Mouse (Mus musculus): Measurements from ENCODE around the gene Med20. TPM values are rescaled to one million over a fixed set of nuclear protein-coding genes. Genes with fewer than 3 reads are reported as not detected.

Gene Med20
- polyA plus RNA-seq, 1 experiment from 2014 or later: 44.8 TPM

GRCm38 (mm10) chr17:47664474-47664873, 53.1 kb downstream of the Med20 start:
- no peaks in the 10 kb centered on the region for H3K36me3 ChIP-seq (ENCODE audit: control insufficient read depth, insufficient read depth, low read length)
- no peak overlapping the region for H3K27ac ChIP-seq (ENCODE audit: low read depth, low read length)
- 87% methylated on average over 7 of the region's 7 CpGs for WGBS
- H3K4me1 ChIP-seq (replicated peaks; ENCODE audit: control insufficient read depth, insufficient read depth, low read length): no peaks in the 10 kb centered on the region
- ATAC-seq (ENCODE audit: low FRiP score) (no peak), DNase-seq (ENCODE audit: low spot score) (no peak)
- H3K4me3 ChIP-seq (ENCODE audit: low read depth, low read length): no peak overlapping the region
- no peak overlapping the region for H3K9ac ChIP-seq (ENCODE audit: low read depth, low read length)
- no peaks in the 10 kb centered on the region for H3K27me3 ChIP-seq (ENCODE audit: control insufficient read depth, insufficient read depth, low read length)
- no peaks in the 10 kb centered on the region for H3K9me3 ChIP-seq (ENCODE audit: control insufficient read depth, low read length)
- H3K4me2 ChIP-seq (replicated peaks; ENCODE audit: low read depth, low read length): no peak overlapping the region

- H3K4me2 ChIP-seq (replicated peaks; ENCODE audit: low read depth, low read length): no peak overlapping the region
- H3K9me3 ChIP-seq (ENCODE audit: control insufficient read depth, low read length): no peaks in the 10 kb centered on the region
- no peak overlapping the region for H3K27ac ChIP-seq (ENCODE audit: low read depth, low read length)
- DNase-seq (ENCODE audit: low spot score) (no peak), ATAC-seq (ENCODE audit: low FRiP score) (no peak)
- H3K36me3 ChIP-seq (ENCODE audit: control insufficient read depth, insufficient read depth, low read length): no peaks in the 10 kb centered on the region
- WGBS: 79% methylated on average over 4 of the region's 4 CpGs
- no peak overlapping the region for H3K4me3 ChIP-seq (ENCODE audit: low read depth, low read length)
- peaks cover 7% of the 10 kb centered on the region; the same call in 1 of the 2 replicates for H3K27me3 ChIP-seq (ENCODE audit: control insufficient read depth, insufficient read depth, low read length)
- no peak overlapping the region for H3K9ac ChIP-seq (ENCODE audit: low read depth, low read length)
- H3K4me1 ChIP-seq (replicated peaks; ENCODE audit: control insufficient read depth, insufficient read depth, low read length): peaks cover 9% of the 10 kb centered on the region
Measured at GRCm38 (mm10) chr17:47669166-47669565, 57.8 kb downstream of the Med20 start.

GRCm38 (mm10) chr17:47671988-47672310, 60.6 kb downstream of the Med20 start:
- Histone ChIP-seq H3K4me3 (ENCODE audit: low read depth, low read length) (peak overlapping the region; percentile 35), H3K27me3 (ENCODE audit: control insufficient read depth, insufficient read depth, low read length) (peaks cover 7% of the 10 kb centered on the region; the same call in 1 of the 2 replicates), H3K27ac (ENCODE audit: low read depth, low read length) (no peak overlapping the region), H3K9ac (ENCODE audit: low read depth, low read length) (peak overlapping the region; percentile 59), H3K36me3 (ENCODE audit: control insufficient read depth, insufficient read depth, low read length) (no peaks in the 10 kb centered on the region), H3K4me1 (replicated peaks; ENCODE audit: control insufficient read depth, insufficient read depth, low read length) (peaks cover 9% of the 10 kb centered on the region), H3K4me2 (replicated peaks; ENCODE audit: low read depth, low read length) (peak overlapping the region; percentile 78), H3K9me3 (ENCODE audit: control insufficient read depth, low read length) (no peaks in the 10 kb centered on the region)
- DNase-seq (ENCODE audit: low spot score) (no peak), ATAC-seq (ENCODE audit: low FRiP score) (peak; percentile 44; the same call in 1 of the 2 replicates)
- WGBS: 12% methylated on average over 14 of the region's 14 CpGs

GRCm38 (mm10) chr17:47672311-47673111, 61.1 kb downstream of the Med20 start:
- DNase-seq (ENCODE audit: low spot score) (peak; percentile 78), ATAC-seq (ENCODE audit: low FRiP score) (peak; percentile 71)
- peak overlapping the region; percentile 35 for H3K4me3 ChIP-seq (ENCODE audit: low read depth, low read length)
- peak overlapping the region; percentile 78 for H3K4me2 ChIP-seq (replicated peaks; ENCODE audit: low read depth, low read length)
- H3K4me1 ChIP-seq (replicated peaks; ENCODE audit: control insufficient read depth, insufficient read depth, low read length): peaks cover 9% of the 10 kb centered on the region
- H3K27me3 ChIP-seq (ENCODE audit: control insufficient read depth, insufficient read depth, low read length): peaks cover 7% of the 10 kb centered on the region; the same call in 1 of the 2 replicates
- H3K9me3 ChIP-seq (ENCODE audit: control insufficient read depth, low read length): no peaks in the 10 kb centered on the region
- H3K36me3 ChIP-seq (ENCODE audit: control insufficient read depth, insufficient read depth, low read length): no peaks in the 10 kb centered on the region
- peak overlapping the region; percentile 59 for H3K9ac ChIP-seq (ENCODE audit: low read depth, low read length)
- WGBS: 4% methylated on average over 64 of the region's 68 CpGs
- H3K27ac ChIP-seq (ENCODE audit: low read depth, low read length): no peak overlapping the region

Other genes with a start within 250 kb of the Med20 start
- gene Mrps10, start 242.7 kb upstream of the Med20 start, polyA plus RNA-seq (2014; fragmentation: Nextera tagmentation; extraction: Ambion mirVana): 71.5 and 73.6 TPM in 2 replicates
- 0.31 and 0.35 TPM in 2 replicates for gene Guca1b, start 226.2 kb upstream of the Med20 start, polyA plus RNA-seq (2014; fragmentation: Nextera tagmentation; extraction: Ambion mirVana)
- gene Guca1a, start 211.0 kb upstream of the Med20 start, polyA plus RNA-seq (2014; fragmentation: Nextera tagmentation; extraction: Ambion mirVana): 1.2 and 1.3 TPM in 2 replicates
- gene AI661453, start 175.0 kb upstream of the Med20 start, polyA plus RNA-seq (2014; fragmentation: Nextera tagmentation; extraction: Ambion mirVana): 0.40 and 0.49 TPM in 2 replicates
- 0.42 and 0.68 TPM in 2 replicates for gene 1700001C19Rik, start 174.2 kb upstream of the Med20 start, polyA plus RNA-seq (2014; fragmentation: Nextera tagmentation; extraction: Ambion mirVana)
- 26.5 and 28.7 TPM in 2 replicates for gene Taf8, start 109.3 kb upstream of the Med20 start, polyA plus RNA-seq (2014; fragmentation: Nextera tagmentation; extraction: Ambion mirVana)
- gene Ccnd3, start 106.5 kb upstream of the Med20 start, polyA plus RNA-seq (2014; fragmentation: Nextera tagmentation; extraction: Ambion mirVana): 190 and 195 TPM in 2 replicates
- 30.8 and 31.0 TPM in 2 replicates for gene Bysl, start 90 bp upstream of the Med20 start, polyA plus RNA-seq (2014; fragmentation: Nextera tagmentation; extraction: Ambion mirVana)
- gene Gm20517, start within 50 bp of the Med20 start, polyA plus RNA-seq (2014; fragmentation: Nextera tagmentation; extraction: Ambion mirVana): 1.3 and 1.7 TPM in 2 replicates
- gene Usp49, start 19.1 kb downstream of the Med20 start, polyA plus RNA-seq (2014; fragmentation: Nextera tagmentation; extraction: Ambion mirVana): 8.7 and 9.1 TPM in 2 replicates
- 370 and 375 TPM in 2 replicates for gene Tomm6, start 76.8 kb downstream of the Med20 start, polyA plus RNA-seq (2014; fragmentation: Nextera tagmentation; extraction: Ambion mirVana)
- 7.9 and 8.6 TPM in 2 replicates for gene Frs3, start 77.4 kb downstream of the Med20 start, polyA plus RNA-seq (2014; fragmentation: Nextera tagmentation; extraction: Ambion mirVana)
- 1.4 and 2.1 TPM in 2 replicates for gene Gm21981, start 82.9 kb downstream of the Med20 start, polyA plus RNA-seq (2014; fragmentation: Nextera tagmentation; extraction: Ambion mirVana)
- gene Prickle4, start 83.2 kb downstream of the Med20 start, polyA plus RNA-seq (2014; fragmentation: Nextera tagmentation; extraction: Ambion mirVana): 0.32 and 1.8 TPM in 2 replicates
- gene Pgc, start 115.3 kb downstream of the Med20 start, polyA plus RNA-seq (2014; fragmentation: Nextera tagmentation; extraction: Ambion mirVana): not detected in 2 replicates
- gene Tfeb, start 125.4 kb downstream of the Med20 start, polyA plus RNA-seq (2014; fragmentation: Nextera tagmentation; extraction: Ambion mirVana): 2.5 TPM in 2 replicates
- 39.0 and 40.5 TPM in 2 replicates for gene Mdfi, start 223.1 kb downstream of the Med20 start, polyA plus RNA-seq (2014; fragmentation: Nextera tagmentation; extraction: Ambion mirVana)